Mouse (Mus musculus): Measurements from ENCODE around the gene Otof.

Gene Otof

DNA sequence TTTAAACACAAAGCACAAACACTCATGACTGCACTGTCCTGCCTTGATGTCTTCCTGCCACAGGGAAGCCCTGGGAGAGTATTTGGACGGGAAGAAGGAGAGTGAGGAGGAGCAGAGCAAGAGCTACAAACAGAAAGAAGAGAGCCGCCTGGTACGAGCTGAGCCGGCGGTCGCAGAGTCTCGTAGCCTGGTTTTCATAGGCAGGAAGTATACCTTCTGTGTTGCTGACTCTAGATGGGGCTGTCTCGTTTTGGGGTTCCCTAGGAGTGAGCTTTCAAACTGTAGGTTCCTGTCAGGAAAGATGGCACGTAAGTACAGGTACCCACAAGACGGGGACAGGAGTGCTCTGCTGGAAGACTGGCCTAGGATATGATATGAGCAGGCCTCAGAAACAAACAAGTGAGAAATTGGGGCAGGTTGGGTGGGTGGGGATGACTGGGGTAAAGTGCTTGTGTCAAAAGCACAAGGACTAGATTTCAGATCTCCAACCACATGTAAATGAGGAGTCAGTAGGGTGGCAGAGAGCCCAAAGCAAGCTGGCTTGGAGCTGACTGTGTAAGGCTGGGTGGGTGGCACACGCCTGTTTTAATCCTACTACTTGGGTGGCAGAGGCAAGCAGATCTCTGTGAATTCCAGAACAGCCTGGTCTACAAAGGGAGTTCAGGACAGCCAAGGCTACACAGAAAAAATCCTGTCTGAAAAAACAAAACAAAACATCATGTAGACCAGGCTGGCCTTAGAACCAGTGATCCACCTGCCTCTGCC is 119.9 kb downstream of the Otof start:
- DNase-seq (ENCODE audit: low read depth), result no peak

DNA sequence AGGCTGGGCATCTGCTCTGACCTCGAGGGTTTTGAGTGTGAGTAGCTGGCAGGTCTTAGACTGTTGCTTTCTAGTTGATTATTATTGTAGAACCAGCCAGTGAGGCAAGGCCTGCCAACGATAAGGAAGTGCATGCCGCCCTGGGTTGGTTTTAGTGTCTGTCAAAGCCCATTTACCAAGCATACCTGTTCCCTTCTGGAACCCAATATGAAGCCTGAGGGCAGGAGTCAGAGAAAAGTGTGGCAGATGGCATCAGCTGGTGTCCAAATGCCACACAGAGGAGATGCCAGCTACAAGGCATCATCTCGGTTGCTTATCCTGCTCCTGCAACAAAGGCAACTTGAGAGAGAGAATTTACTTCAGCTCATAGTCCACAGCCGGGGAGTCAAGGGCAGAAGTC is 120.9 kb downstream of the Otof start:
- DNase-seq (ENCODE audit: low read depth), result no peak
